Mouse (Mus musculus) frontal cortex, postnatal 14 days (tissue): ENCODE results near the gene Syde1.
"Not testable (repeated sequence)": the region's sequence is repeated elsewhere in the genome, so short reads cannot be mapped to it uniquely, and the experiment has no call there.

Experiments used
- DNase-seq, 2 experiments: peaks; one replicate each; pipeline ENCODE4 v3.0.0; 2022; ENCODE audit warnings: low spot score in 2 of 2

Syde1 gene

GRCm38 (mm10) chr10:78591406-78592328 lies at the start of gene Syde1:
TSS of gene Syde1 (minus strand) at chr10:78591964.
- DNase-seq = no peak

GRCm38 (mm10) chr10:78632311-78632710 lies 40.5 kb upstream of the Syde1 start:
- peak; percentile 7 to 18 for DNase-seq

- DNase-seq = no peak
Observed at GRCm38 (mm10) chr10:78630194-78630593, 38.4 kb upstream of the Syde1 start.

- DNase-seq = not testable (repeated sequence)
Observed at GRCm38 (mm10) chr10:78623143-78623542, 31.4 kb upstream of the Syde1 start.

- no peak for DNase-seq
Observed at GRCm38 (mm10) chr10:78617974-78618373, 26.2 kb upstream of the Syde1 start, which contains the start of gene Olfr1357. TSS of gene Olfr1357 (minus strand) at chr10:78618074.

GRCm38 (mm10) chr10:78607602-78608001 lies 15.8 kb upstream of the Syde1 start:
- DNase-seq = no peak

- DNase-seq = peak in 1 of 2 experiments; percentile 27
Observed at GRCm38 (mm10) chr10:78605080-78605479, 13.3 kb upstream of the Syde1 start.

GRCm38 (mm10) chr10:78599865-78600264 lies 8.1 kb upstream of the Syde1 start:
- DNase-seq = no peak

GRCm38 (mm10) chr10:78594566-78594965 lies 2.8 kb upstream of the Syde1 start:
- DNase-seq = no peak

GRCm38 (mm10) chr10:78594157-78594556 lies 2.4 kb upstream of the Syde1 start:
- DNase-seq = no peak

GRCm38 (mm10) chr10:78593736-78594135 lies 2.0 kb upstream of the Syde1 start:
- no peak for DNase-seq

- no peak for DNase-seq
Observed at GRCm38 (mm10) chr10:78592856-78593379, 1.2 kb upstream of the Syde1 start.

- no peak for DNase-seq
Observed at GRCm38 (mm10) chr10:78590744-78591143, 1.0 kb downstream of the Syde1 start.

- no peak for DNase-seq
Observed at GRCm38 (mm10) chr10:78589901-78590300, 1.9 kb downstream of the Syde1 start.

GRCm38 (mm10) chr10:78589291-78589690 lies 2.5 kb downstream of the Syde1 start:
- DNase-seq = no peak

GRCm38 (mm10) chr10:78586026-78586425 lies 5.7 kb downstream of the Syde1 start:
- DNase-seq = no peak

GRCm38 (mm10) chr10:78585606-78586005 lies 6.2 kb downstream of the Syde1 start:
- no peak for DNase-seq

GRCm38 (mm10) chr10:78584996-78585395 lies 6.8 kb downstream of the Syde1 start:
- DNase-seq = no peak

GRCm38 (mm10) chr10:78583939-78584338 lies 7.8 kb downstream of the Syde1 start:
- DNase-seq = no peak

GRCm38 (mm10) chr10:78583347-78583746 lies 8.4 kb downstream of the Syde1 start:
- DNase-seq = no peak

- DNase-seq = no peak
Observed at GRCm38 (mm10) chr10:78581121-78581520, 10.6 kb downstream of the Syde1 start.

GRCm38 (mm10) chr10:78578204-78578603 lies 13.6 kb downstream of the Syde1 start:
- DNase-seq = no peak
